Mouse (Mus musculus) layer of hippocampus, adult 2 months (tissue): ENCODE measurements around the gene 1700023F06Rik. TPM values are rescaled to one million over a fixed set of nuclear protein-coding genes. Genes with fewer than 3 reads are reported as not detected.

Experiments used
- DNase-seq, 2 experiments: peaks; one replicate each; pipeline ENCODE4 v3.0.0; 2022; ENCODE audit warnings: low spot score in 2 of 2
- H3K27ac ChIP-seq: fragments of 200-600 bp; 2 replicates; pipeline ENCODE4 v1.8.1; 2022
- H3K4me3 ChIP-seq: fragments of 200-600 bp; 2 replicates; pipeline ENCODE4 v1.8.1; 2022; ENCODE audit warnings: mild to moderate bottlenecking
- CTCF ChIP-seq: fragments of 200-600 bp; conservative IDR thresholded peaks from 2 replicates; pipeline ENCODE4 v1.8.1; 2022; ENCODE audit warnings: antibody characterized with exemption, mild to moderate bottlenecking, moderate library complexity
- long read RNA-seq, 2 experiments: library from polyadenylated mRNA; stranded (forward); transcript quantifications; one replicate each; pipeline ENCODE4 v2.0.0; 2021; ENCODE audit warnings: borderline mapping rate in 2 of 2
- total RNA-seq, 2 experiments: library from RNA; stranded (reverse); gene quantifications; 2 replicates each; pipeline ENCODE4 v1.2.3; 2021

Gene 1700023F06Rik
- 1 to 10 TPM; 1.5 to 2.0 TPM for total RNA-seq
- long read RNA-seq, experiment 1, partial matches to known transcripts: 3 of 5 reads
- long read RNA-seq, experiment 1, other reads (novel, unspliced or antisense): 2 of 5 reads
- long read RNA-seq, experiment 2, partial matches to known transcripts: 4 of 6 reads
- long read RNA-seq, experiment 2, other reads (novel, unspliced or antisense): 2 of 6 reads

GRCm38 (mm10) chr11:103208458-103208857 lies at the start of gene 1700023F06Rik:
TSS of gene 1700023F06Rik (minus strand) at chr11:103208558.
- no peak within 1 kb of the TSS for H3K4me3 ChIP-seq
- H3K27ac ChIP-seq: no peak within 1 kb of the TSS
- DNase-seq: no peak
- no peak for TF ChIP-seq CTCF

- Histone ChIP-seq H3K4me3 (no peak overlapping the region), H3K27ac (no peak overlapping the region)
- DNase-seq: no peak
- TF ChIP-seq CTCF: no peak
These were observed 49.7 kb upstream of the 1700023F06Rik start for GRCm38 (mm10) chr11:103257938-103258481.

GRCm38 (mm10) chr11:103253605-103254004 lies 45.2 kb upstream of the 1700023F06Rik start:
- no peak for DNase-seq
- TF ChIP-seq CTCF: no peak

GRCm38 (mm10) chr11:103252380-103252779 lies 44.0 kb upstream of the 1700023F06Rik start:
- DNase-seq: no peak
- TF ChIP-seq CTCF: no peak
- no peak overlapping the region for H3K27ac ChIP-seq
- H3K4me3 ChIP-seq: no peak overlapping the region

More at GRCm38 (mm10) chr11:103253605-103254004, 45.2 kb upstream of the 1700023F06Rik start:
- Histone ChIP-seq H3K27ac (no peak overlapping the region), H3K4me3 (no peak overlapping the region)

GRCm38 (mm10) chr11:103250324-103250723 lies 42.0 kb upstream of the 1700023F06Rik start:
- no peak overlapping the region for H3K27ac ChIP-seq
- no peak overlapping the region for H3K4me3 ChIP-seq
- no peak for DNase-seq
- TF ChIP-seq CTCF: no peak; the same call in 1 of the 2 replicates

GRCm38 (mm10) chr11:103249509-103249908 lies 41.2 kb upstream of the 1700023F06Rik start:
- DNase-seq: no peak
- Histone ChIP-seq H3K4me3 (no peak overlapping the region), H3K27ac (peak overlapping the region; percentile 23; the same call in 1 of the 2 replicates)
- TF ChIP-seq CTCF: no peak

- no peak for TF ChIP-seq CTCF
- Histone ChIP-seq H3K4me3 (no peak overlapping the region), H3K27ac (no peak overlapping the region)
- no peak for DNase-seq
These were observed 40.5 kb upstream of the 1700023F06Rik start for GRCm38 (mm10) chr11:103248837-103249236.

GRCm38 (mm10) chr11:103247504-103248177 lies 39.3 kb upstream of the 1700023F06Rik start:
- Histone ChIP-seq H3K27ac (peak overlapping the region; percentile 51; the same call in 1 of the 2 replicates), H3K4me3 (no peak overlapping the region)
- peak; percentile 63 to 77 for DNase-seq
- TF ChIP-seq CTCF: no peak

GRCm38 (mm10) chr11:103246731-103247290 lies 38.5 kb upstream of the 1700023F06Rik start:
- TF ChIP-seq CTCF: no peak
- DNase-seq: no peak
- Histone ChIP-seq H3K27ac (peak overlapping the region; percentile 75), H3K4me3 (no peak overlapping the region)

GRCm38 (mm10) chr11:103246081-103246730 lies 37.8 kb upstream of the 1700023F06Rik start:
- Histone ChIP-seq H3K27ac (peak overlapping the region; percentile 75), H3K4me3 (no peak overlapping the region)
- DNase-seq: peak in 1 of 2 experiments; percentile 23
- TF ChIP-seq CTCF: no peak

GRCm38 (mm10) chr11:103244856-103245255 lies 36.5 kb upstream of the 1700023F06Rik start:
- DNase-seq: no peak
- no peak for TF ChIP-seq CTCF
- no peak overlapping the region for H3K4me3 ChIP-seq
- H3K27ac ChIP-seq: no peak overlapping the region

- no peak for TF ChIP-seq CTCF
- no peak for DNase-seq
- Histone ChIP-seq H3K27ac (no peak overlapping the region), H3K4me3 (no peak overlapping the region)
These were observed 32.4 kb upstream of the 1700023F06Rik start for GRCm38 (mm10) chr11:103240740-103241139.

GRCm38 (mm10) chr11:103237757-103238156 lies 29.4 kb upstream of the 1700023F06Rik start:
- H3K4me3 ChIP-seq: no peak overlapping the region
- no peak for DNase-seq
- TF ChIP-seq CTCF: peak; percentile 46
- H3K27ac ChIP-seq: no peak overlapping the region
